Mouse (Mus musculus): ENCODE measurements around the gene Slc22a14.

DNA sequence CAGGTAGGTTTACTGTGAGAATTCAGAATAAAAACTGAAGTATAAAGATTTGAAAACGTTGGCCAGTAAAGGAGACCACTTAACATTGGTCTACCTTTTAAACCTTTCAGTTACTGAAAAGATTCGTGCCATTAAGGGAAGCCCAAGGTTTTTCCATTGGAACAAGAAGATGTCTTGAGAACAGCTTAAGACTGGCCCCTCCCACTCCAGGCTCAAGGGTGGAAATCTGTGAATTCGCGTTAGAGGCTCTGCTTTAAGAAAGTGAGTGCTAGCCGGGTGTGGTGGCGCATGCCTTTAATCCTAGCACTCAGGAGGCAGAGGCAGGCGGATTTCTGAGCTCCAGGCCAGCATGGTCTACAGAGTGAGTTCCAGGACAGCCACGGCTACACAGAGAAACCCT, 152.4 kb downstream of the Slc22a14 start:
- no peak for TF ChIP-seq CTCF (IDR thresholded peaks at IDR 0.05; ENCODE audit: low read depth)
- no peak for TF ChIP-seq EP300 (optimal IDR thresholded peaks at IDR 0.05)
